Mouse (Mus musculus): ENCODE data around the gene Agtpbp1.
"Not testable (repeated sequence)": the region's sequence is repeated elsewhere in the genome, so short reads cannot be mapped to it uniquely, and the experiment has no call there.

Agtpbp1 gene

GRCm38 (mm10) chr13:59499831-59500230 lies 85.2 kb downstream of the Agtpbp1 start:
- in situ Hi-C loops (cut with MboI; ENCODE audit: low pct_unique_long_range_greater_than_20kb in 1 of 2, low sequenced_read_pairs in 2 of 2, unreplicated experiment in 1 of 2): no loop called here

- in situ Hi-C loops (cut with MboI; ENCODE audit: low pct_unique_long_range_greater_than_20kb in 1 of 2, low sequenced_read_pairs in 2 of 2, unreplicated experiment in 1 of 2): no loop called here
Observed at GRCm38 (mm10) chr13:59499374-59499773, 85.7 kb downstream of the Agtpbp1 start.

- in situ Hi-C loops (cut with MboI; ENCODE audit: low pct_unique_long_range_greater_than_20kb in 1 of 2, low sequenced_read_pairs in 2 of 2, unreplicated experiment in 1 of 2): no loop called here
Observed at GRCm38 (mm10) chr13:59498191-59498590, 86.8 kb downstream of the Agtpbp1 start.

- in situ Hi-C loops (cut with MboI; ENCODE audit: low pct_unique_long_range_greater_than_20kb in 1 of 2, low sequenced_read_pairs in 2 of 2, unreplicated experiment in 1 of 2): no loop called here
Observed at GRCm38 (mm10) chr13:59495839-59496238, 89.2 kb downstream of the Agtpbp1 start.

- in situ Hi-C loops (cut with MboI; ENCODE audit: low pct_unique_long_range_greater_than_20kb in 1 of 2, low sequenced_read_pairs in 2 of 2, unreplicated experiment in 1 of 2): no loop called here
Observed at GRCm38 (mm10) chr13:59494619-59495262, 90.3 kb downstream of the Agtpbp1 start.

- in situ Hi-C loops (cut with MboI; ENCODE audit: low pct_unique_long_range_greater_than_20kb in 1 of 2, low sequenced_read_pairs in 2 of 2, unreplicated experiment in 1 of 2): no loop called here
Observed at GRCm38 (mm10) chr13:59490726-59491125, 94.3 kb downstream of the Agtpbp1 start.

- in situ Hi-C loops (cut with MboI; ENCODE audit: low pct_unique_long_range_greater_than_20kb in 1 of 2, low sequenced_read_pairs in 2 of 2, unreplicated experiment in 1 of 2): loop anchor here (5.0 kb wide), 2 partner anchors 47 to 57 kb away; no protein-coding TSS in a partner anchor
Observed at GRCm38 (mm10) chr13:59489143-59489542, 95.9 kb downstream of the Agtpbp1 start.

- in situ Hi-C loops (cut with MboI; ENCODE audit: low pct_unique_long_range_greater_than_20kb in 1 of 2, low sequenced_read_pairs in 2 of 2, unreplicated experiment in 1 of 2): loop anchor here (5.0 kb wide), 2 partner anchors 45 to 55 kb away; no protein-coding TSS in a partner anchor
Observed at GRCm38 (mm10) chr13:59487287-59487686, 97.7 kb downstream of the Agtpbp1 start.

- in situ Hi-C loops (cut with MboI; ENCODE audit: low pct_unique_long_range_greater_than_20kb in 1 of 2, low sequenced_read_pairs in 2 of 2, unreplicated experiment in 1 of 2): loop anchor here (5.0 kb wide), 2 partner anchors 44 to 54 kb away; no protein-coding TSS in a partner anchor
Observed at GRCm38 (mm10) chr13:59486243-59486642, 98.8 kb downstream of the Agtpbp1 start.

GRCm38 (mm10) chr13:59485456-59485855 lies 99.6 kb downstream of the Agtpbp1 start:
- in situ Hi-C loops (cut with MboI; ENCODE audit: low pct_unique_long_range_greater_than_20kb in 1 of 2, low sequenced_read_pairs in 2 of 2, unreplicated experiment in 1 of 2): loop anchor here (5.0 kb wide), 2 partner anchors 43 to 53 kb away; no protein-coding TSS in a partner anchor

GRCm38 (mm10) chr13:59481484-59481855 lies 103.6 kb downstream of the Agtpbp1 start:
- in situ Hi-C loops (cut with MboI; ENCODE audit: low pct_unique_long_range_greater_than_20kb in 1 of 2, low sequenced_read_pairs in 2 of 2, unreplicated experiment in 1 of 2): no loop called here

- in situ Hi-C loops (cut with MboI; ENCODE audit: low pct_unique_long_range_greater_than_20kb in 1 of 2, low sequenced_read_pairs in 2 of 2, unreplicated experiment in 1 of 2): no loop called here
Observed at GRCm38 (mm10) chr13:59480599-59481483, 104.2 kb downstream of the Agtpbp1 start.

GRCm38 (mm10) chr13:59477928-59478327 lies 107.1 kb downstream of the Agtpbp1 start:
- in situ Hi-C loops (cut with MboI; ENCODE audit: low pct_unique_long_range_greater_than_20kb in 1 of 2, low sequenced_read_pairs in 2 of 2, unreplicated experiment in 1 of 2): not testable (repeated sequence)

- in situ Hi-C loops (cut with MboI; ENCODE audit: low pct_unique_long_range_greater_than_20kb in 1 of 2, low sequenced_read_pairs in 2 of 2, unreplicated experiment in 1 of 2): no loop called here
Observed at GRCm38 (mm10) chr13:59477451-59477850, 107.6 kb downstream of the Agtpbp1 start.

GRCm38 (mm10) chr13:59474973-59475372 lies 110.1 kb downstream of the Agtpbp1 start:
- in situ Hi-C loops (cut with MboI; ENCODE audit: low pct_unique_long_range_greater_than_20kb in 1 of 2, low sequenced_read_pairs in 2 of 2, unreplicated experiment in 1 of 2): no loop called here

- in situ Hi-C loops (cut with MboI; ENCODE audit: low pct_unique_long_range_greater_than_20kb in 1 of 2, low sequenced_read_pairs in 2 of 2, unreplicated experiment in 1 of 2): no loop called here
Observed at GRCm38 (mm10) chr13:59473341-59473740, 111.7 kb downstream of the Agtpbp1 start.

- in situ Hi-C loops (cut with MboI; ENCODE audit: low pct_unique_long_range_greater_than_20kb in 1 of 2, low sequenced_read_pairs in 2 of 2, unreplicated experiment in 1 of 2): no loop called here
Observed at GRCm38 (mm10) chr13:59472222-59472621, 112.8 kb downstream of the Agtpbp1 start.

- in situ Hi-C loops (cut with MboI; ENCODE audit: low pct_unique_long_range_greater_than_20kb in 1 of 2, low sequenced_read_pairs in 2 of 2, unreplicated experiment in 1 of 2): no loop called here
Observed at GRCm38 (mm10) chr13:59469701-59470100, 115.3 kb downstream of the Agtpbp1 start.

GRCm38 (mm10) chr13:59468181-59468802 lies 116.7 kb downstream of the Agtpbp1 start:
- in situ Hi-C loops (cut with MboI; ENCODE audit: low pct_unique_long_range_greater_than_20kb in 1 of 2, low sequenced_read_pairs in 2 of 2, unreplicated experiment in 1 of 2): no loop called here
